Mouse (Mus musculus): ENCODE measurements around the gene Col23a1. TPM values are rescaled to one million over a fixed set of nuclear protein-coding genes. Genes with fewer than 3 reads are reported as not detected.

Gene Col23a1
- total RNA-seq, 2 experiments from 2014 or later = 0.15 TPM; not detected in 1

- no peak for ATAC-seq (replicated peaks; ENCODE audit: poor library complexity, severe bottlenecking)
Observed at GRCm38 (mm10) chr11:51371926-51372325, 82.2 kb downstream of the Col23a1 start.

- ATAC-seq (replicated peaks; ENCODE audit: poor library complexity, severe bottlenecking) = no peak
Observed at GRCm38 (mm10) chr11:51377199-51377598, 87.5 kb downstream of the Col23a1 start.

- no peak for ATAC-seq (replicated peaks; ENCODE audit: poor library complexity, severe bottlenecking)
Observed at GRCm38 (mm10) chr11:51388892-51389340, 99.2 kb downstream of the Col23a1 start.

- ATAC-seq (replicated peaks; ENCODE audit: poor library complexity, severe bottlenecking) = no peak
Observed at GRCm38 (mm10) chr11:51389763-51390162, 100.0 kb downstream of the Col23a1 start.

GRCm38 (mm10) chr11:51390521-51390920 lies 100.8 kb downstream of the Col23a1 start:
- no peak for ATAC-seq (replicated peaks; ENCODE audit: poor library complexity, severe bottlenecking)

GRCm38 (mm10) chr11:51391548-51391947 lies 101.8 kb downstream of the Col23a1 start:
- ATAC-seq (replicated peaks; ENCODE audit: poor library complexity, severe bottlenecking) = no peak

- ATAC-seq (replicated peaks; ENCODE audit: poor library complexity, severe bottlenecking) = no peak
Observed at GRCm38 (mm10) chr11:51394301-51394865, 104.7 kb downstream of the Col23a1 start.

GRCm38 (mm10) chr11:51396451-51396850 lies 106.7 kb downstream of the Col23a1 start:
- no peak for ATAC-seq (replicated peaks; ENCODE audit: poor library complexity, severe bottlenecking)

GRCm38 (mm10) chr11:51398084-51398483 lies 108.4 kb downstream of the Col23a1 start:
- ATAC-seq (replicated peaks; ENCODE audit: poor library complexity, severe bottlenecking) = no peak

GRCm38 (mm10) chr11:51400356-51400755 lies 110.6 kb downstream of the Col23a1 start:
- no peak for ATAC-seq (replicated peaks; ENCODE audit: poor library complexity, severe bottlenecking)

GRCm38 (mm10) chr11:51401481-51402128 lies 111.9 kb downstream of the Col23a1 start:
- ATAC-seq (replicated peaks; ENCODE audit: poor library complexity, severe bottlenecking) = no peak

- no peak for ATAC-seq (replicated peaks; ENCODE audit: poor library complexity, severe bottlenecking)
Observed at GRCm38 (mm10) chr11:51403886-51404285, 114.2 kb downstream of the Col23a1 start.

GRCm38 (mm10) chr11:51404865-51405440 lies 115.2 kb downstream of the Col23a1 start:
- ATAC-seq (replicated peaks; ENCODE audit: poor library complexity, severe bottlenecking) = no peak

GRCm38 (mm10) chr11:51406531-51406930 lies 116.8 kb downstream of the Col23a1 start:
- no peak for ATAC-seq (replicated peaks; ENCODE audit: poor library complexity, severe bottlenecking)

- no peak for ATAC-seq (replicated peaks; ENCODE audit: poor library complexity, severe bottlenecking)
Observed at GRCm38 (mm10) chr11:51407351-51407750, 117.6 kb downstream of the Col23a1 start.

GRCm38 (mm10) chr11:51410771-51411170 lies 121.1 kb downstream of the Col23a1 start:
- no peak for ATAC-seq (replicated peaks; ENCODE audit: poor library complexity, severe bottlenecking)

GRCm38 (mm10) chr11:51414520-51414919 lies 124.8 kb downstream of the Col23a1 start:
- ATAC-seq (replicated peaks; ENCODE audit: poor library complexity, severe bottlenecking) = no peak

GRCm38 (mm10) chr11:51415049-51415688 lies 125.4 kb downstream of the Col23a1 start:
- ATAC-seq (replicated peaks; ENCODE audit: poor library complexity, severe bottlenecking) = no peak

GRCm38 (mm10) chr11:51418807-51419206 lies 129.1 kb downstream of the Col23a1 start:
- no peak for ATAC-seq (replicated peaks; ENCODE audit: poor library complexity, severe bottlenecking)

GRCm38 (mm10) chr11:51421878-51422277 lies 132.2 kb downstream of the Col23a1 start:
- no peak for ATAC-seq (replicated peaks; ENCODE audit: poor library complexity, severe bottlenecking)

GRCm38 (mm10) chr11:51422713-51423112 lies 133.0 kb downstream of the Col23a1 start:
- ATAC-seq (replicated peaks; ENCODE audit: poor library complexity, severe bottlenecking) = no peak

Measured in granulocyte monocyte progenitor cell, adult 5-6 weeks (primary cell).